Mouse (Mus musculus) lung, embryonic 16.5 days (tissue): ENCODE measurements around the gene Fbxo5. TPM values are rescaled to one million over a fixed set of nuclear protein-coding genes. Genes with fewer than 3 reads are reported as not detected.

Experiments
- ATAC-seq: fragments of 200-750 bp; cut with Nextera tagmentation; 2 replicates; pipeline ENCODE4 v1.8.0; 2017; ENCODE audit warnings: low read depth, mild to moderate bottlenecking, moderate library complexity
- H3K27ac ChIP-seq: fragments of 300-500 bp; sonication (generic); 2 replicates; pipeline ENCODE4 v1.5.1; 2014; ENCODE audit warnings: mild to moderate bottlenecking, control low read depth, low read length
- H3K27me3 ChIP-seq: fragments of 300-500 bp; sonication (generic); 2 replicates; pipeline ENCODE4 v1.6.1; 2014; ENCODE audit warnings: low read depth, low read length, mixed read lengths; ENCODE audit not compliant: control insufficient read depth, insufficient read depth
- H3K36me3 ChIP-seq: fragments of 300-500 bp; sonication (generic); 2 replicates; pipeline ENCODE4 v1.6.1; 2014; ENCODE audit warnings: low read length; ENCODE audit not compliant: control insufficient read depth, insufficient read depth
- H3K4me1 ChIP-seq: fragments of 300-500 bp; sonication (generic); replicated peaks from 2 replicates; pipeline ENCODE4 v1.6.1; 2014; ENCODE audit warnings: low read length, mixed read lengths; ENCODE audit not compliant: control insufficient read depth, insufficient read depth
- H3K4me2 ChIP-seq: fragments of 300-500 bp; sonication (generic); 2 replicates; pipeline ENCODE4 v1.6.1; 2014; ENCODE audit warnings: low read depth, low read length, control low read depth
- H3K4me3 ChIP-seq: fragments of 300-500 bp; sonication (generic); 2 replicates; pipeline ENCODE4 v1.5.1; 2014; ENCODE audit warnings: mild to moderate bottlenecking, low read length, control low read depth
- H3K9ac ChIP-seq: fragments of 300-500 bp; sonication (generic); 2 replicates; pipeline ENCODE4 v1.6.1; 2014; ENCODE audit warnings: low read length, control low read depth
- H3K9me3 ChIP-seq: fragments of 300-500 bp; sonication (generic); 2 replicates; pipeline ENCODE4 v1.6.1; 2016; ENCODE audit warnings: low read length; ENCODE audit not compliant: control insufficient read depth
- WGBS: fragments of 180-500 bp; shearing (Covaris S2); extraction: QIAGEN DNeasy Blood & Tissue Kit; methylation state at CpG from one replicate; pipeline ENCODE4 v1.1.7; 2014; 5-methylcytosine and 5-hydroxymethylcytosine counted together
- polyA plus RNA-seq: library from polyadenylated mRNA; unstranded; fragments of >200 nt; fragmentation: Nextera tagmentation; extraction: Ambion mirVana; gene quantifications from 2 replicates; pipeline ENCODE4 v1.2.1, GENCODE M21; 2015

Fbxo5 gene
- polyA plus RNA-seq, 1 experiment from 2014 or later: 75.8 TPM

DNA sequence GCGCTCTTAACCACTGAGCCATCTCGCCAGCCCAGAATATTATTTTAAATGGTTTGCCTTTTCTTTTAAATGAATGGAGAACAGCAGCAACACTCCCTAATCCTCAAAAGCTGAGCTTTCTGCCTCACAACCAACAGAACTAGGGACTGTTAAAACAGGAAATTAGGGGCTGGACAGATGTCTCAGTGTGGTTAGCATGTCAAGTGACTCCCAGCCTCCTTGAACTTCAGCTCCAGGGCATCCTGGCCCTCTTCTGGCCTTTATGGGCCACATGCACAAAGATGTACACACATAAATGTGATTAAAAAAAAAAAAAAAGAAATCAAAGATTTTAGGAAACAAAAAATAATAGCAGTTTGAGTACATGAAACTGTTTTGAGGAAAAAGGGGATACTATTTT, 10.6 kb upstream of the Fbxo5 start:
- Histone ChIP-seq H3K4me1 (no peaks in the 10 kb centered on the region), H3K27me3 (no peaks in the 10 kb centered on the region), H3K36me3 (peaks cover 64% of the 10 kb centered on the region), H3K4me3 (no peak overlapping the region), H3K9ac (no peak overlapping the region), H3K4me2 (no peak overlapping the region), H3K9me3 (no peaks in the 10 kb centered on the region), H3K27ac (no peak overlapping the region)
- no peak for ATAC-seq
- 98% methylated on average over 2 of the region's 2 CpGs for WGBS

- Histone ChIP-seq H3K4me3 (no peak overlapping the region), H3K36me3 (peaks cover 55% of the 10 kb centered on the region), H3K9ac (no peak overlapping the region), H3K27me3 (no peaks in the 10 kb centered on the region), H3K4me1 (no peaks in the 10 kb centered on the region), H3K4me2 (no peak overlapping the region), H3K9me3 (no peaks in the 10 kb centered on the region), H3K27ac (no peak overlapping the region)
- 88% methylated on average over 11 of the region's 11 CpGs for WGBS
- ATAC-seq: no peak
Observed at GRCm38 (mm10) chr10:5813724-5814123, 8.3 kb upstream of the Fbxo5 start.

DNA sequence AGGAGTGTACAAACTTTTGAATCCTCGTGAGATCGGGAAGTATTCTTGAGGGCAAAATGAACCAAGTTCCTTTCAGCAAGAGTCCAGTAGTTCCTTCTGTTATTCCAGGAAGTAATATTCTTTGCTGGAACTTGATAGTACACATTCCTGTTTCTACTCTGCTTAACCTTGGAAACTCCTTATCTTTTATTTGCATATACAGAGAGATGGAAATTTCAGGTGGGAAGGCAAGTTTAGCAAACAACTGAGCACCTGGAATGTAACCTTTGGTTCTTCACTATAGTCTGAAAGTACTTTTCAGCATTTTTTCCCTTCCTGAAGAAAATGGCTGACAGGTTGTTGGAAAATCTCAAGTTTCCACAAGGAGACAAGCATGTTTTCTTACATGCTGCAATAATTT, 2.3 kb upstream of the Fbxo5 start:
- peaks cover 13% of the 10 kb centered on the region for H3K36me3 ChIP-seq
- no peak for ATAC-seq
- WGBS: 37% methylated on average over 2 of the region's 2 CpGs

GRCm38 (mm10) chr10:5806996-5807395, 1.6 kb upstream of the Fbxo5 start:
- peaks cover 14% of the 10 kb centered on the region for H3K4me1 ChIP-seq
- no peaks in the 10 kb centered on the region for H3K27me3 ChIP-seq
- H3K27ac ChIP-seq: peak overlapping the region; percentile 94
- no peak for ATAC-seq
- no peak overlapping the region; the same call in 1 of the 2 replicates for H3K9ac ChIP-seq
- H3K4me2 ChIP-seq: no peak overlapping the region; the same call in 1 of the 2 replicates
- 57% methylated on average over 4 of the region's 4 CpGs for WGBS
- no peaks in the 10 kb centered on the region for H3K9me3 ChIP-seq
- no peak overlapping the region for H3K4me3 ChIP-seq
- peaks cover 9% of the 10 kb centered on the region for H3K36me3 ChIP-seq

More for the DNA sequence above, 2.3 kb upstream of the Fbxo5 start:
- Histone ChIP-seq H3K27ac (peak overlapping the region; percentile 94), H3K9ac (no peak overlapping the region), H3K4me2 (0 out of 2 replicates have a peak overlapping the region, but pooled peaks have one; percentile 2), H3K4me1 (peaks cover 9% of the 10 kb centered on the region), H3K27me3 (no peaks in the 10 kb centered on the region), H3K9me3 (no peaks in the 10 kb centered on the region), H3K4me3 (no peak overlapping the region)

- Histone ChIP-seq H3K27ac (peak overlapping the region; percentile 94), H3K36me3 (peaks cover 9% of the 10 kb centered on the region), H3K4me3 (peak overlapping the region; percentile 91), H3K4me1 (peaks cover 14% of the 10 kb centered on the region), H3K27me3 (no peaks in the 10 kb centered on the region), H3K9me3 (no peaks in the 10 kb centered on the region), H3K9ac (peak overlapping the region; percentile 71), H3K4me2 (peak overlapping the region; percentile 71)
- no peak for ATAC-seq
- WGBS: 7% methylated on average over 8 of the region's 8 CpGs
Observed at GRCm38 (mm10) chr10:5806416-5806815, 1.0 kb upstream of the Fbxo5 start.

GRCm38 (mm10) chr10:5805731-5806307, 419 bp upstream of the Fbxo5 start:
- H3K4me2 ChIP-seq: peak overlapping the region; percentile 71
- H3K4me1 ChIP-seq: peaks cover 14% of the 10 kb centered on the region
- peak overlapping the region; percentile 95 for H3K27ac ChIP-seq
- no peaks in the 10 kb centered on the region for H3K27me3 ChIP-seq
- peak; percentile 94 for ATAC-seq
- H3K36me3 ChIP-seq: peaks cover 14% of the 10 kb centered on the region
- peak overlapping the region; percentile 91 for H3K4me3 ChIP-seq
- H3K9me3 ChIP-seq: no peaks in the 10 kb centered on the region
- WGBS: under 1% methylated on average over 42 of the region's 43 CpGs
- peak overlapping the region; percentile 75 for H3K9ac ChIP-seq

DNA sequence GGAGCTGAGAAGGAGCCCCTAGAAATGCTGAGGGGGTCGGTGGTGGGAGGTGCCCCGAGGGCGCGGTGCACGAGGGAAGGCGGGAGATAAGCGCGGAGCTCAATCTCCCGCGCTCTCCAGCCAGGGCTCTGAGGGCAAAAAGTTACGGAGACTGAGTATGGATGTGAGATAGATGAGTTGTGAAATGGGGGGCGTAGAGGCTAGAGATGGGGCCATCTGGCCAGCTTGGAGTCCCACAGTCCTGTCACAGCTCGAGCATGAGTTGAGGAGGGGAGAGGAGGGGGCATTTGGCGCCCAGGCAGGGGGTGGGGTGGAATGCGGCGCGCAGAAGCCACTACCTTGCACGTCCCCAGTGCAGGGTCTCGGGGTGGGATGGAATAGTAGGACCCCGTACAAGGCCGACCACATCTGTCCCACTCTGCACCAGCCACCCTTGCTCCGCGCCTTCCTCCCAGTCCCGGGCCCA, 676 bp downstream of the Fbxo5 start:
- WGBS: under 1% methylated on average over 24 of the region's 24 CpGs
- Histone ChIP-seq H3K4me3 (peak overlapping the region; percentile 91), H3K9me3 (no peaks in the 10 kb centered on the region), H3K4me2 (peak overlapping the region; percentile 84), H3K27ac (peak overlapping the region; percentile 89), H3K9ac (peak overlapping the region; percentile 79), H3K4me1 (peaks cover 14% of the 10 kb centered on the region), H3K36me3 (peaks cover 25% of the 10 kb centered on the region), H3K27me3 (no peaks in the 10 kb centered on the region)
- ATAC-seq: peak; percentile 5

GRCm38 (mm10) chr10:5803739-5804138, 1.7 kb downstream of the Fbxo5 start:
- H3K4me2 ChIP-seq: peak overlapping the region; percentile 60
- 0% methylated on average over 1 of the region's 1 CpGs for WGBS
- peaks cover 14% of the 10 kb centered on the region for H3K4me1 ChIP-seq
- no peaks in the 10 kb centered on the region for H3K9me3 ChIP-seq
- peak overlapping the region; percentile 54 for H3K4me3 ChIP-seq
- H3K27ac ChIP-seq: no peak overlapping the region
- H3K27me3 ChIP-seq: no peaks in the 10 kb centered on the region
- no peak for ATAC-seq
- peak overlapping the region; percentile 52 for H3K9ac ChIP-seq
- H3K36me3 ChIP-seq: peaks cover 26% of the 10 kb centered on the region

GRCm38 (mm10) chr10:5802866-5803265, 2.5 kb downstream of the Fbxo5 start:
- Histone ChIP-seq H3K4me3 (peak overlapping the region; percentile 54), H3K9ac (peak overlapping the region; percentile 59), H3K9me3 (no peaks in the 10 kb centered on the region), H3K27me3 (no peaks in the 10 kb centered on the region), H3K4me1 (peaks cover 12% of the 10 kb centered on the region), H3K27ac (no peak overlapping the region), H3K4me2 (peak overlapping the region; percentile 60), H3K36me3 (peaks cover 35% of the 10 kb centered on the region)
- 6% methylated on average over 6 of the region's 6 CpGs for WGBS
- no peak for ATAC-seq
